Mouse (Mus musculus) kidney, adult 2 months (tissue): ENCODE data around the gene Inf2. TPM values are rescaled to one million over a fixed set of nuclear protein-coding genes. Genes with fewer than 3 reads are reported as not detected.

Experiments used
- DNase-seq: peaks from one replicate; pipeline ENCODE4 v3.0.0; 2021
- H3K27ac ChIP-seq: fragments of 200-500 bp; 2 replicates; pipeline ENCODE4 v1.5.1; 2012; ENCODE audit warnings: low read depth, low read length, control low read depth, inconsistent platforms; ENCODE audit not compliant: insufficient read depth
- H3K27me3 ChIP-seq: fragments of 200-500 bp; replicated peaks from 2 replicates; pipeline ENCODE4 v1.6.1; 2012; ENCODE audit warnings: mild to moderate bottlenecking, moderate library complexity, low read length, inconsistent platforms; ENCODE audit not compliant: control insufficient read depth, insufficient read depth
- H3K36me3 ChIP-seq: fragments of 200-500 bp; 2 replicates; pipeline ENCODE4 v1.6.1; 2012; ENCODE audit warnings: mild to moderate bottlenecking, moderate library complexity, low read length, inconsistent platforms; ENCODE audit not compliant: control insufficient read depth, insufficient read depth
- H3K4me1 ChIP-seq: fragments of 200-500 bp; 2 replicates; pipeline ENCODE4 v1.6.1; 2011; ENCODE audit warnings: low read length; ENCODE audit not compliant: control insufficient read depth, insufficient read depth
- H3K4me3 ChIP-seq: fragments of 200-500 bp; 2 replicates; pipeline ENCODE4 v1.5.1; 2011; ENCODE audit warnings: mild to moderate bottlenecking, low read depth, low read length, control low read depth; ENCODE audit not compliant: insufficient read depth
- CTCF ChIP-seq: fragments of 200-500 bp; conservative IDR thresholded peaks from 2 replicates; pipeline ENCODE4 v1.5.1; 2011; ENCODE audit warnings: low read depth, mild to moderate bottlenecking, control low read depth, low read length, moderate library complexity, mixed read lengths; ENCODE audit not compliant: insufficient read depth, insufficient read length
- POLR2A ChIP-seq: fragments of 200-500 bp; IDR thresholded peaks from one replicate; pipeline ENCODE4 v1.6.1; 2011; ENCODE audit warnings: low read depth, low read length, control low read depth
- WGBS: fragments of 180-500 bp; shearing (Covaris S2); methylation state at CpG from one replicate; pipeline ENCODE4 v1.1.7; 2018; 5-methylcytosine and 5-hydroxymethylcytosine counted together
- polyA plus RNA-seq: library from polyadenylated mRNA; depleted of rRNA; stranded (reverse); fragments of >200 nt; gene quantifications from 2 replicates; pipeline ENCODE4 v1.2.3, GENCODE M21; 2012

The Inf2 gene
- polyA plus RNA-seq, 1 experiment, result 9.6 TPM

- peak overlapping the region; percentile 75 for H3K4me3 ChIP-seq
- TF ChIP-seq POLR2A (no peak), CTCF (no peak)
- 62% methylated on average over 8 of the region's 8 CpGs for whole genome bisulfite sequencing
- no peak overlapping the region for H3K27ac ChIP-seq
- DNase-seq, result no peak
- H3K27me3 ChIP-seq, result no peaks in the 10 kb centered on the region
- peaks cover 7% of the 10 kb centered on the region for H3K4me1 ChIP-seq
- no peaks in the 10 kb centered on the region for H3K36me3 ChIP-seq
Observed at GRCm38 (mm10) chr12:112589491-112590191, 1.1 kb downstream of the Inf2 start.

- Histone ChIP-seq H3K4me1 (peaks cover 7% of the 10 kb centered on the region), H3K4me3 (no peak overlapping the region), H3K27ac (no peak overlapping the region), H3K36me3 (no peaks in the 10 kb centered on the region), H3K27me3 (no peaks in the 10 kb centered on the region)
- no peak for TF ChIP-seq CTCF
- no peak for DNase-seq
- WGBS, result 85% methylated on average over 8 of the region's 8 CpGs
Observed at GRCm38 (mm10) chr12:112590566-112591239, 2.1 kb downstream of the Inf2 start.

GRCm38 (mm10) chr12:112591240-112591639, 2.7 kb downstream of the Inf2 start:
- TF ChIP-seq POLR2A, result no peak
- TF ChIP-seq CTCF, result no peak
- H3K36me3 ChIP-seq, result no peaks in the 10 kb centered on the region
- H3K27ac ChIP-seq, result no peak overlapping the region
- no peak for DNase-seq
- peaks cover 7% of the 10 kb centered on the region for H3K4me1 ChIP-seq
- H3K27me3 ChIP-seq, result no peaks in the 10 kb centered on the region
- H3K4me3 ChIP-seq, result no peak overlapping the region
- 91% methylated on average over 5 of the region's 5 CpGs for WGBS

- peak; percentile 24 for DNase-seq
- Histone ChIP-seq H3K36me3 (no peaks in the 10 kb centered on the region), H3K27me3 (no peaks in the 10 kb centered on the region), H3K4me3 (no peak overlapping the region), H3K27ac (no peak overlapping the region), H3K4me1 (peaks cover 7% of the 10 kb centered on the region)
- TF ChIP-seq CTCF (no peak), POLR2A (no peak)
- WGBS, result 84% methylated on average over 3 of the region's 3 CpGs
Observed at GRCm38 (mm10) chr12:112591730-112592129, 3.1 kb downstream of the Inf2 start.

- Histone ChIP-seq H3K4me1 (peaks cover 3% of the 10 kb centered on the region), H3K36me3 (no peaks in the 10 kb centered on the region), H3K4me3 (no peak overlapping the region), H3K27me3 (no peaks in the 10 kb centered on the region), H3K27ac (no peak overlapping the region)
- TF ChIP-seq POLR2A (no peak), CTCF (no peak)
- DNase-seq, result peak; percentile 46
- 62% methylated on average over 21 of the region's 21 CpGs for WGBS
Observed at GRCm38 (mm10) chr12:112592985-112593734, 4.6 kb downstream of the Inf2 start.

- Histone ChIP-seq H3K36me3 (no peaks in the 10 kb centered on the region), H3K27me3 (no peaks in the 10 kb centered on the region), H3K27ac (no peak overlapping the region), H3K4me3 (no peak overlapping the region), H3K4me1 (peaks cover 3% of the 10 kb centered on the region)
- no peak for TF ChIP-seq CTCF
- TF ChIP-seq POLR2A, result no peak
- DNase-seq, result peak; percentile 17
- WGBS, result 68% methylated on average over 16 of the region's 16 CpGs
Observed at GRCm38 (mm10) chr12:112593951-112594915, 5.6 kb downstream of the Inf2 start.
